Mouse (Mus musculus): ENCODE measurements around the gene Fbxo48. TPM values are rescaled to one million over a fixed set of nuclear protein-coding genes. Genes with fewer than 3 reads are reported as not detected.

The Fbxo48 gene
- polyA plus RNA-seq (2017; shearing (Covaris generic)) = 0.61 TPM

GRCm38 (mm10) chr11:16950976-16951760, at the start of gene Fbxo48:
Gene Fbxo48 (plus strand): TSS chr11:16951375.

Other genes with a start within 250 kb of the Fbxo48 start
- gene Egfr, start 199.2 kb upstream of the Fbxo48 start, polyA plus RNA-seq (2017; shearing (Covaris generic)) = 0.05 TPM
- gene Cnrip1, start 100.2 kb downstream of the Fbxo48 start, polyA plus RNA-seq (2017; shearing (Covaris generic)) = 0.58 TPM
- gene Plek, start 101.0 kb downstream of the Fbxo48 start, polyA plus RNA-seq (2017; shearing (Covaris generic)) = 0.25 TPM
- gene Ppp3r1, start 207.9 kb downstream of the Fbxo48 start, polyA plus RNA-seq (2017; shearing (Covaris generic)) = 103 TPM
- gene Wdr92, start 230.7 kb downstream of the Fbxo48 start, polyA plus RNA-seq (2017; shearing (Covaris generic)) = 15.9 TPM